Mouse (Mus musculus) small intestine, adult 2 months (tissue): Measurements from ENCODE around the gene Wnt11.

Experiments
- CTCF ChIP-seq: fragments of 200-500 bp; IDR thresholded peaks from 2 replicates; pipeline ENCODE4 v1.5.1; 2012; ENCODE audit warnings: low read depth, mild to moderate bottlenecking, control low read depth, inconsistent platforms, low read length, moderate library complexity, mixed read lengths; ENCODE audit not compliant: insufficient replicate concordance, insufficient read length; ENCODE audit errors: extremely low read depth
- POLR2A ChIP-seq: fragments of 200-500 bp; IDR thresholded peaks from 2 replicates; pipeline ENCODE4 v1.6.1; 2012; ENCODE audit warnings: low read depth, mild to moderate bottlenecking, control low read depth, inconsistent platforms, low read length, moderate library complexity

DNA sequence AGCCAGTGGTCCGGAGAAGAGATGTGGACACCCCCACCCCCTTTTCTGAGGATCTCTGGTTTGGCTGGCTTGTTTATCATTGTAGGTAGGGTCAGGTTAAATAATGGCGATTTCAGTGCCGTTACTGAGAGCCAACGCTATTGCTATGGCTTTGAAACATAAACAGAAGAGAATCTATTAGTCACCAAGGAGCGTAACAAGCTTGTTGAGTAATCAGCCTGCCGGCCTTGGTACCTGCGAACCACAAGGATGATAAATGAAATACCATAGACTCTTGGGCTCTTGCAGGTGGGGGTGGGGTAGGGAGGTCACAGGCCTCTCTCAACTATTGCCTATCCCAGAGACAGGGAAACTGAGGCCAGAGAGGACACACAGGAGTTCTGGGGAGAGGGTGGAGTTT is 46.2 kb upstream of the Wnt11 start:
- TF ChIP-seq CTCF (no peak), POLR2A (no peak)
